Mouse (Mus musculus): Measurements from ENCODE around the gene Unc5b. TPM values are rescaled to one million over a fixed set of nuclear protein-coding genes. Genes with fewer than 3 reads are reported as not detected.
"Not testable (repeated sequence)": the region's sequence is repeated elsewhere in the genome, so short reads cannot be mapped to it uniquely, and the experiment has no call there.

Gene Unc5b
- 1 to 10 TPM; 5.9 to 8.3 TPM for total RNA-seq (2021)
- long read RNA-seq, experiment 1, partial matches to known transcripts, result 0 of 1 reads
- long read RNA-seq, experiment 1, other reads (novel, unspliced or antisense), result 1 of 1 reads
- long read RNA-seq, experiment 2, partial matches to known transcripts, result 0 of 2 reads
- long read RNA-seq, experiment 2, other reads (novel, unspliced or antisense), result 2 of 2 reads

- peak; percentile 96 to 97 for DNase-seq
Observed at GRCm38 (mm10) chr10:60831379-60831778, at the start of gene Unc5b. TSS of gene Unc5b (minus strand) at chr10:60831581.

GRCm38 (mm10) chr10:60879817-60880216 is 48.4 kb upstream of the Unc5b start:
- DNase-seq, result no peak

- DNase-seq, result no peak
Observed at GRCm38 (mm10) chr10:60877075-60877474, 45.7 kb upstream of the Unc5b start.

DNA sequence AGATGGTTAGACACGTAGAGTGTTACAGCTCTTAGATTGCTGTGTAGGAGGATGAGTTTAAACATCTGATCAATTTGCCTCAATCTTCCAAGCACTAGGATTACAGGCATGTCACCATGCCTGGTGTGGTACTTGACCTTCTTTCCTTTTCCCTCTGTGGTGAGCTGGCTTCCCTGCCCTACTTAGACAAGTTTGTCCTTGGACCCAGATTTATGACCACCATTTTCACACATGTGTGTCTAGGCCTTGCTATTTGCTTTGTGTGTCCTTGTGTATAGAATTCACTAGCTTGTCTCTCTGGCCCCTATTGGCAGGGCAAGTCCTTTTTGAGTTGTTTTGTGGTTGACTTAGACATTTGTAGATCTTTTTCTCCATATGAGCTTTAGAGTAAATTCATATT is 43.6 kb upstream of the Unc5b start:
- DNase-seq, result peak; percentile 29 to 36

DNA sequence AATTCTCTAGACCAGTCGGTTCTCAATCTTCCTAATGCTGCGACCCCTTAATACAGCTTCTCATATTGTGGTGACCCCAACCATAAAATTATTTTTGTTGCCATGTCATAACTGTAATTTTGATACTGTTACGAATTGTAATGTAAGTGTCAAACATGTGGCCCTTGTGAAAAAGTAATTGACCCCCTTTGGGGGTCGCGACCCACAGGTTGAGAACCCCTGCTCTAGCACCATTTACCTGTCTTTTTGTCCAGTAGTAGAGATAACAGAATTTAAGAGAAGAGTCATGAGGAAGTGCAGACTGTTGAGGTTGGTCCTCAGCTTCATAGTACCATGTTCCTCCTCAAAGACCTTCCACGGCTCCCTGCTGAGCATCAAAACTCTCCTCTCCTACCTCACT is 31.9 kb upstream of the Unc5b start:
- DNase-seq, result no peak

GRCm38 (mm10) chr10:60862477-60863293 is 31.3 kb upstream of the Unc5b start:
- no peak for DNase-seq

- not testable (repeated sequence) for DNase-seq
Observed at GRCm38 (mm10) chr10:60845271-60845670, 13.9 kb upstream of the Unc5b start.

DNA sequence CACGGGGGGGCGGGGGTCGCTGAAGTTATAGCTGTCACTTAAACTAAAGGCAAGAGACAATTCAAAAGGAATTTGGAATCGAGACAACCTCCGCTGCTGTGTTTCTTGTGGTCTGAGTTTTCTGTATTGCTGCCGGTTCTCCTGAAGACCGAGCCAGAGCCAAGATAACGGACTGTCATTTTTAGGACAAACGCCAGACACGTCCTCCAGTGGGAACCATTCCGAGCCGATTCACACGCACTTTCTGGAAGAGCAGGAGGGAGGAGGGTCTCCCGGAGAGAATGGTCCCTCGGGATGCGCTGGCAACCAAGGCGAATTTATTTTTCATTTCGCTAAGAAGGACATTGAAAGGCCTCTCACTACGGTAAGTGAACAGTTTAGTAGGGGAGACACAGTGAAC is 7.4 kb upstream of the Unc5b start:
- DNase-seq, result no peak

DNA sequence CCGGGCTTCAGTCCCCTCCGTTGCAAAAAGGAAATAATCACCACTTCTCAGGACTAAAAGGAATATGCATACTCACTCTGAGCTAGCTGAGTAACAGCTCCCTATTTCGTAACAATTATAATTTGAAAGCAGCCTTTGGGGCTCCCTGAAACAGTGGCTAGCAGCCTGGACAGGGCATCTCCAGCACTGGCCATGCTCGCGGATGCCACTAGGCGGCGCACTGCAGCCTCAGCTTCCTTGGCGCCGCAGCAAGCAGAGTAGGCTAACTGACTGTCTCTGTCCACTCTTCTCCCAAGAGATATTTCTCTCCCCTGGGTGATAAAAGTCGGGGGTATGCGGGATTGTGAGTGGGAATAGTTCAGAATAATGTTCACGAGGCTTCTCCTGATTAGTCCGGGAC is 3.6 kb upstream of the Unc5b start:
- DNase-seq, result peak; percentile 84 to 89

GRCm38 (mm10) chr10:60832664-60833173 is 1.3 kb upstream of the Unc5b start:
- no peak for DNase-seq

DNA sequence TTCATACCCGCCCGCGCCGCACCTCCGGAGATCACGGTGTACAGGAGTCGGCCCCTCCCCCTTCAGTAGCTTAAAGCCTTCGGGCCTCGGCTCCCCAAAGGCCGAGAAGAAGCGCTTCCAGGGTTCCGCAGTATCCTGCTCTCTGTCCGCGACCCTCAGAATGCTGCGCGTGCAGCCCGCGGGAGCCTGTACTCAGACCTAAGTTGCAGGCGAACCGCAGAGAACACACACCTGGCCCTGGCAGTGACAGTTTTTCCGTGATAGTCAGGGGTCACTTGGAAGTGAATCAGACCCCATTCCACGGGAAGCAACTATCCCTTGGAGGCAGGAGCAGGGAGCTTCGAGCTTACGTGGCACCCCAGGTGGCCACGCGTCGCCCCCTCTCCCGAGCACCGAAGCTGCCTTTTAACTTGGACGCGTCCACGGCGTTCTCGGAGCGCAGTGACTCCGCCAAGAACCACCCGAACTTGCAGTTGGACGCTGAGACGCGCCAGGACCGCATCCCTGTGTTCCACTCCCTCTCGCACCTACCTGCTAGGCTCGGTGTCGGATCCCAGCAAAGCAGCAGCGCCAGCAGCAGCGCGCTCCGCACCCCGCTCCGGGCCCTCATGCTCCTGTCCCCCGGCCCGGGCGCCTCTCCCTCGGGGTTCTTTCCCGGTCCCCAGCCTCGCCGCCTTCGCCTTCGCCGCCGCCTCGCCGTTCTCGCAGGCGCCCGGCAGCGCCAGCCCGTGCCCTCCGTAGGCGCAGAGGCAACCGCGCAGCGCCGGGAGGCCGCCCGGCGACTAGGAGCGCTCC is 628 bp downstream of the Unc5b start:
- DNase-seq, result no peak

- DNase-seq, result no peak
Observed at GRCm38 (mm10) chr10:60830000-60830399, 1.4 kb downstream of the Unc5b start.

DNA sequence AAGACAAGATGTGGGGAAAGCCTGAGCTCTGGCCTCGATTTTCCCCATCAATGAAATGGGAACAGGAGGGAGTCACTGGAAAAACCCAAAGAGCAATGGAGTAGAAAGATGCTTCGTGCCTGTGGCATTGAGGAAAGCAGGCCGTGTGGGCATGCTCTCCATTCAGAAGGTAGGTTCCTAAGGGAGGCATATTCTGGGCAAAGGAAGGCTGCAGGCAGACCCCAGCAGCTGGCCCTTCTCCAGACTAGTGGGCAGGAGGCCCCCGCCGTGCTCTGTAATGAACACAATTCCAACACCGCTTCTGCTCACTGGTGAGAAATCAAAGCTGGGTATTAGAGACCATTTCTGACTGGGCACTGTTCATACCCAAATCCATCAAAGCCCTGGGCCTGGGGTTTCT is 2.3 kb downstream of the Unc5b start:
- DNase-seq, result no peak

DNA sequence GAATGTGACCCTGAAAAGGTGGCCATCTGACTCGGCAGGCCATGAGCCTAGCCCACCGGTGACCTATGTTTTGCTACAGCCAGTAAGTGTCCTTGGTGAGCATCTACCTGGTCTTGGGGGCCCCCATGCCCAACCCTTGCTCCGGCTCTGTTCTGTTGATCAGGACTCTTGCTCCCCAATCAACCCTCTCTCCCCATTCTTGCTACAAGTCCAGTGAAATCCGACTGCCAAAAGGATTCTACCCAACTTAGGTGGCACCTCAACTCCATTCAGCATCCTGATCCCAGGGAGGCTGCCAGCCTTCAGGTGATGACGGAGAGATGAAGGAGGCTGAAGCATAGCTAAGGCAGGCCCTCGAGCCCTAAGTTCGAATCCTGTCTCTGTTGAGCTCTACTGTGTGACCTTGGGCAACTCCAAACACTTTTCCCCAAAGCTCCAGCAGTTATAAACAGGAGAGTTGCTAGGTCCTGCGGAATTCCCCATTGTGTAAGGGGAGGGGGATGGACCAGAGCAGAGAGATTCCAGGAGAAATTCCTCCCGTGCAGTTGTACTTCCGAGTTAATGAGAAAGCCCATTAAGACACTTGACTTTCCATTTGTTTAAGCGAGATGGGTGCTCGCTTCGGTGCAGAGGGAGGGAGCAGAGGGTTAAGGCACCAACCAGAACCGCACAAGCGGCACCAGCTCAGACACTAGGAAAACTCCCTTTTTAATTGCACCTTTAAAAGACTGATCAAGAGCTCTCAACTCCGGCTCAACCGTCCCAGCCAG is 3.3 kb downstream of the Unc5b start:
- no peak for DNase-seq

DNA sequence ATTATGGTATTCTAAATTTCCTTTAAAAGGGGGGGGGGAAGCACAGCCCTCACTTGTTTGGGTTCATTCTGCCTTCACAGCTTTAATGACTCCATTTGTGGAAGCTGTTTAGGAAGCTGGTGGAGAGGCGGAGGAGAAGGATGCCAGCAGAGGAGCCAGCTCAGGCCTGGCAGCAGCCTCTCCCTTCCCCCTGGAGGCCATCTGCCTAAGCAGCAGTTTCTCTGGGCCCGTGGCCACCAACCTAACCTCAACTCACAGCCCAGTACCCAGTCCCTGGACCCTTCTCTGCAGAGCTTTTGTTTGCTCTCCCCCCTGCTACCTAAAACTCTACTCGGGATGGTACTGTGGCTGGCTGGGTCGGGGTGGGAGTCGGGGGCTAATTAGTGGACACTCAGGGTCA is 4.1 kb downstream of the Unc5b start:
- no peak for DNase-seq

GRCm38 (mm10) chr10:60826461-60827237 is 4.7 kb downstream of the Unc5b start:
- DNase-seq, result peak; percentile 35 to 42

DNA sequence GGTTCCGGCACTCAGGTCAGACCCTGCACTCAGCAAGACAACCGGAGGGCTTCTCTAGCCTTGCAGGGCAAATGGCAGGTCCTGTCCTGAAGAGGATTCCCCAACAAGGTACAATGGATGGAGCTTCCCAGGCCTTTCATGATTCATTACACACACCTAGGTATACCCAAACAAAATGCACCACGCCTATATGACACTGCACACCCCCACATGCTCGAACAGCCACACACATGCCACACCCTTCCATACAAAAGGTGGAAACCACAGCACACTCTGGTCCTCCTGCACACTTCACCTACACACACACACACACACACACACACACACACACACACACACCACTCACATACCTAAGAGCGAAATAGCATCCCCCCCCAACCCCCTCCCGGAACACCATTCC is 5.4 kb downstream of the Unc5b start:
- no peak for DNase-seq

DNA sequence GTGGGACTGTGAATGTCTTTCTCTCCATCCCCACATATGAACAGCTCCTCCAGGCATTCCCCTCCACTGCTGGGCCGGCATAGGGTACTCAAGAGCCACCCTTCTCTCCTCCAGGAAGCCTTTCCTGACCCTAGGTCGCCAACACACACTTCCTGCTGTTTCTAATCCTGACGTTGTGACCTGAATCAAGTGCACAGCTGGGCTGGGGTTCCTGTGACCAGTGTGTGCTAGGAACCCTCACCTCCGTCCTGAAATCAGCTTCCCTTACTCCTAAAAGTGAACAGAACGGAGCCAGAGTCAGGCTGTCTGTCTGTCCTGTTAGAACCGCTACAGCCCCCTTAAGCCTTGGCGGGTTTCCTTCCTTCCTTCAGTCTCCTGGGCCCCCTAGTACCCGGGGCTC is 7.6 kb downstream of the Unc5b start:
- no peak for DNase-seq

GRCm38 (mm10) chr10:60822641-60823425 is 8.5 kb downstream of the Unc5b start:
- no peak for DNase-seq

GRCm38 (mm10) chr10:60821736-60822358 is 9.5 kb downstream of the Unc5b start:
- no peak for DNase-seq
